Mouse (Mus musculus) lung, embryonic 15.5 days (tissue): ENCODE measurements around the gene Slc39a3. TPM values are rescaled to one million over a fixed set of nuclear protein-coding genes. Genes with fewer than 3 reads are reported as not detected.
A peak's percentile ranks its signal among the peaks of the same experiment; 100 is the strongest.
"Not testable (repeated sequence)": the region's sequence is repeated elsewhere in the genome, so short reads cannot be mapped to it uniquely, and the experiment has no call there.

Source experiments
- ATAC-seq: fragments of 200-750 bp; cut with Nextera tagmentation; 2 replicates; pipeline ENCODE4 v1.8.0; 2017; ENCODE audit warnings: moderate number of reproducible peaks, borderline replicate concordance; ENCODE audit not compliant: low FRiP score, low TSS enrichment; ENCODE audit errors: extremely low read depth
- H3K27ac ChIP-seq: fragments of 300-500 bp; sonication (generic); 2 replicates; pipeline ENCODE4 v1.5.1; 2015; ENCODE audit warnings: moderate library complexity, mild to moderate bottlenecking, inconsistent platforms
- H3K27me3 ChIP-seq: fragments of 300-500 bp; sonication (generic); 2 replicates; pipeline ENCODE4 v1.6.1; 2015; ENCODE audit warnings: inconsistent platforms
- H3K36me3 ChIP-seq: fragments of 300-500 bp; sonication (generic); 2 replicates; pipeline ENCODE4 v1.6.1; 2015; ENCODE audit warnings: inconsistent platforms
- H3K4me1 ChIP-seq: fragments of 300-500 bp; sonication (generic); 2 replicates; pipeline ENCODE4 v1.6.1; 2015; ENCODE audit warnings: inconsistent platforms
- H3K4me2 ChIP-seq: fragments of 300-500 bp; sonication (generic); 2 replicates; pipeline ENCODE4 v1.6.1; 2015; ENCODE audit warnings: inconsistent platforms, mild to moderate bottlenecking, moderate library complexity
- H3K4me3 ChIP-seq: fragments of 300-500 bp; sonication (generic); 2 replicates; pipeline ENCODE4 v1.5.1; 2015; ENCODE audit warnings: mild to moderate bottlenecking, inconsistent platforms
- H3K9ac ChIP-seq: fragments of 300-500 bp; sonication (generic); 2 replicates; pipeline ENCODE4 v1.6.1; 2015; ENCODE audit warnings: inconsistent platforms
- H3K9me3 ChIP-seq: fragments of 300-500 bp; sonication (generic); 2 replicates; pipeline ENCODE4 v1.6.1; 2016; ENCODE audit warnings: inconsistent platforms
- WGBS: fragments of 180-500 bp; shearing (Covaris S2); methylation state at CpG from one replicate; pipeline ENCODE4 v1.1.7; 2015; 5-methylcytosine and 5-hydroxymethylcytosine counted together
- polyA plus RNA-seq: library from polyadenylated mRNA; unstranded; fragments of >200 nt; fragmentation: Nextera tagmentation; extraction: Ambion mirVana; gene quantifications from 2 replicates; pipeline ENCODE4 v1.2.1, GENCODE M21; 2015

The Slc39a3 gene
- polyA plus RNA-seq, 1 experiment from 2014 or later: 20.5 TPM

DNA sequence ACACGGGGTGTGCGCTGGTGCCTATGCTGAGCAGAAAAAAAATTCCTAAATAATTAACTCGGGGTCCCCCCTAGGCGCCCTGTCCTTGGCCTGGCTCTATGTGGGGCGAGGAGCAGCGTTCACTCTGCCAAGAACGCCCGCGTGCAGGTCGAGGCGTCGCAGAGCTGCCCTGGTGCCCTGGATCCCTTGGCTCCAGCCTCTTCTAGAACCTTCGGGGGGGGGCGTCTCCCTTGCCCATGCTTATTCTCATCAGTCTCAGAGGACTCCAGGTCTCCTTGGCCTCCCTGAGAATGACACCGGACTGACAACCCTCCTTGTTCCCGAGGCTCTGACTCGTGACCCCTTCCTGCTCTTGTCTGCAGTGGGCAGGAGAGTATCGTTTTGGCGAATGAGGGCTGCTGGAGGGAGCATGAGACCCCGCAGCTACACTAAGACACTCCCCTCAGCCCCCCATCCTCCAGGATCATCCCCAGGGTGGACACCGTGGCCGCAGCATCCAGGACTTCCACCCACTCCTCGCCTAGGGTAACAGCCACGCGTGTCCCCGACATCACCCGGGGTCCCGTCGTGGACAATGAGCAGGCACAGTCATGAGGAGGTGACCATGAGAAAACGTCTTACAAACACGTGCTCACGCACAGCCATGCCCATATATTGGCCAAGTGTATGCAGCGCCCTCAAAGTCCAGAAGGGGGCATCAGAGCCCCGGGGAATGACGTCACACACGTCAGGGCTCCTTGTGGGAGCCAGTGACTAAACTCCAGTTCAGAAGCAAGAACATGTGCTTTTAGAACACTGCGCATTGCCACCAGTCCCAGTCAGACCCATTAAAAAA, 37.6 kb downstream of the Slc39a3 start:
- Histone ChIP-seq H3K27me3 (peaks cover 29% of the 10 kb centered on the region), H3K9me3 (no peaks in the 10 kb centered on the region), H3K36me3 (no peaks in the 10 kb centered on the region), H3K4me3 (no peak overlapping the region), H3K4me2 (peak overlapping the region; percentile 29; the same call in 1 of the 2 replicates), H3K27ac (no peak overlapping the region), H3K4me1 (peaks cover 12% of the 10 kb centered on the region), H3K9ac (no peak overlapping the region)
- ATAC-seq: peak; percentile 56
- 22% methylated on average over 37 of the region's 37 CpGs for WGBS

DNA sequence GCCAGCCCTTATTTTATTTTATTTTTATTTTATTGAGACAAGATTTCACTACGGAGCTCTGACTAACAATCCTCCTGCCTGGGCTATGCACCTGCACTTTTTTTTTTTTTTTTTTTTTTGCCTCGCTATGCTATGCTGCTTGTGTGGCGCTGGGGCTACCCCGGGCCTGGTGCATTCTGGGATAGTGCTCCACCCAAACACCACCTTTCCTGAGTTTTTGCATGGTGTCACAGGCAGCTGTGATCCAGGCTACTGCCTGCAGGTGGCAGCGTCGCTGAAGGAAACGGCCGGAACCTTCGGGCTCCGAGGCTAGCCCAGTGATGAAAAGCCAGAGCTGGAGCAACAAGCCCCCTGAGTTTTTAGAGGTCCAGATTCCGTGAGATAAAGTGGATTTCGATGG, 38.4 kb downstream of the Slc39a3 start:
- Histone ChIP-seq H3K4me3 (no peak overlapping the region), H3K9ac (no peak overlapping the region), H3K27me3 (peaks cover 32% of the 10 kb centered on the region), H3K4me2 (no peak overlapping the region), H3K4me1 (peaks cover 12% of the 10 kb centered on the region), H3K36me3 (no peaks in the 10 kb centered on the region), H3K9me3 (no peaks in the 10 kb centered on the region), H3K27ac (no peak overlapping the region)
- WGBS: 12% methylated on average over 12 of the region's 12 CpGs
- ATAC-seq: no peak

DNA sequence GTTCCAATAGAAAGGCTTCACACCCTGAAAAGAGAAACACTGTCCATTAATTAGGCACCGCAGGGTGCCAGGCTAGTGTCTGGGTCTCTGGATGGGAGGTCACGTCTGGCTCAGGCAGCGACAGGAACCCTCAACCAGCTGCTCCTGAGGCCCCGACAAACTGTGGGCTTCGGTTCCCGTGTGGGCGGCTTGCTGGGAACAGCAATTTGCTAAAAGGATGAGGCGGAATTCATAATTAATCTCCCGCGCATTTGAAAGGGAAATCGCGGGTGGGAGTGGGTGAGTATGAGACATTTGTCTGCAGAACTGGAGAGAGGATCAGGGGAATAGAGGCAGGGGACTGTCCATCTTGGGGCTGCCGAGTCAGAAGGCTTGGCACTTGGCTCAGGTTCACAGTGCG, 39.2 kb downstream of the Slc39a3 start:
- H3K4me1 ChIP-seq: peaks cover 12% of the 10 kb centered on the region
- 37% methylated on average over 14 of the region's 14 CpGs for WGBS
- H3K4me3 ChIP-seq: no peak overlapping the region
- H3K27ac ChIP-seq: no peak overlapping the region
- no peak for ATAC-seq
- peaks cover 32% of the 10 kb centered on the region for H3K27me3 ChIP-seq
- no peaks in the 10 kb centered on the region for H3K36me3 ChIP-seq
- H3K4me2 ChIP-seq: no peak overlapping the region
- no peaks in the 10 kb centered on the region for H3K9me3 ChIP-seq
- H3K9ac ChIP-seq: no peak overlapping the region

DNA sequence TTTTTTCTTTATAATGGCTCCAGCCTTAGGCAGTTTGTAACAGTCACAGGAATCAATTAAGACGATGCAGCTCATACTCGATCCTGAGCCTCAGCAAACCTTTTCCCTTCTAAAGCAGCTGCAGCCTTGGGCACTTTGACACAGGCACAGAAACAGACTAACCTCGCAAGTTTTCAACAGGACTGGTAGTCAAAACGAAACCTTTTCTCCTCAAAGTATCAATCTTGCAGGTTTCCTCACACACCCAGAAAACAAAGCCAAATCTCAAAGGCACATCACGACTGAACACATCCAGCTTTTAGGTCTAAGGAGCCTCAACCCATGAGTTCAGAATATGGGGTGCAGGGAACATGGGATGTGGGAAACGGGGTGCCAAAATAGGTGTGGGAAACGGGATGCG, 39.9 kb downstream of the Slc39a3 start:
- peaks cover 32% of the 10 kb centered on the region for H3K27me3 ChIP-seq

DNA sequence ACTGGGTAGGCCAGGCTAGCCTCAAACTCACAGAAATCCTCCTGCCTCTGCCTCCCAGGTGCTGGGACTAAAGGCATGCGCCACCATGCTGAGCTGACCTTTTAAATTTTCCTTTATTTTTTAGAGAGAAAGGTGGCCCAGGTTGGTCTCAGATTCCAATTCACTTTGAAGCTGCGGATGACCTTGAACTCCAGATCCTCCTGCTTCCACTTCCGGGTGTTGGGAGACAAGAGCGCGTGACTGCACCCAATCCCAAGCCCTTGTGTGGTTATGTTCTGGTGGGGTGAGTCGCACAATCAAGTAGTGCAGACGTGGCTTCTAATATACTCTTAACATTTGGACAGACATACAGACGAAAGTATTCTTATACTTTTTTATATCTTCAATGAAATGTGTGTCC, 40.7 kb downstream of the Slc39a3 start:
- H3K36me3 ChIP-seq: no peaks in the 10 kb centered on the region
- ATAC-seq: no peak

More for the DNA sequence above, 39.9 kb downstream of the Slc39a3 start:
- no peaks in the 10 kb centered on the region for H3K9me3 ChIP-seq
- no peak overlapping the region for H3K4me2 ChIP-seq
- H3K4me3 ChIP-seq: no peak overlapping the region
- peaks cover 12% of the 10 kb centered on the region for H3K4me1 ChIP-seq
- H3K9ac ChIP-seq: no peak overlapping the region
- 76% methylated on average over 8 of the region's 8 CpGs for WGBS
- no peak for ATAC-seq
- no peak overlapping the region for H3K27ac ChIP-seq
- no peaks in the 10 kb centered on the region for H3K36me3 ChIP-seq

DNA sequence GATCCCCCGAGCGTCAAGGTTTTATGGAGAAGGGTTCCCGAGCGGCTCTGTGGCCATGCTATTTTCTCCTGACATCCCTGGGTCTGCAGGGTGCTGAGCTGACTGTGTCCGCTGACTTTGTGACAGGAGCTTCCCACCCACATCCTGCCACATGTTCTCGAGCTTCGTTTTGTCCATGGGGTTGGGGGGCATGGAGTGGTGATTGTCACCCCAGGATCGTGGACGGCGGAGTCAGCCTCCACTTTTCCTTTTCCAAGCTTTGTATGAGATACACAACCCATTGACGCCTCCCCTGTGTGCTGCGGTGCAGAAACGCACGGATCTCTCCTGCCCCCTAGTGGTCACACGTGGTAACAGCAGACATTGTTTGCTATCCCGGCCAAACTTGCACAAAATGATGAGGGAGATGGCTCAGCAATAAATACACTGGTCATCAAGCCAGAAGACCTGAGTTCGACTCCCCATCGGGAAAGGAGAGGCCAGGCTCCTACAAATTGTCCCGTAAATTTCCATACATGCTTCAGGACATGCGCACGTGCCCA, 42.1 kb downstream of the Slc39a3 start:
- Histone ChIP-seq H3K4me3 (no peak overlapping the region), H3K27me3 (peaks cover 32% of the 10 kb centered on the region), H3K9ac (no peak overlapping the region), H3K4me2 (peak overlapping the region; percentile 37; the same call in 1 of the 2 replicates), H3K9me3 (no peaks in the 10 kb centered on the region), H3K4me1 (peaks cover 12% of the 10 kb centered on the region), H3K27ac (no peak overlapping the region), H3K36me3 (no peaks in the 10 kb centered on the region)
- 8% methylated on average over 21 of the region's 21 CpGs for WGBS
- 0 out of 2 replicates have a peak, but pooled peaks have one; percentile 17 for ATAC-seq

More for the DNA sequence above, 40.7 kb downstream of the Slc39a3 start:
- H3K27ac ChIP-seq: no peak overlapping the region
- H3K4me3 ChIP-seq: no peak overlapping the region
- H3K9me3 ChIP-seq: no peaks in the 10 kb centered on the region
- no peak overlapping the region for H3K9ac ChIP-seq
- H3K4me1 ChIP-seq: peaks cover 12% of the 10 kb centered on the region
- 92% methylated on average over 8 of the region's 8 CpGs for WGBS
- no peak overlapping the region for H3K4me2 ChIP-seq
- peaks cover 32% of the 10 kb centered on the region for H3K27me3 ChIP-seq

DNA sequence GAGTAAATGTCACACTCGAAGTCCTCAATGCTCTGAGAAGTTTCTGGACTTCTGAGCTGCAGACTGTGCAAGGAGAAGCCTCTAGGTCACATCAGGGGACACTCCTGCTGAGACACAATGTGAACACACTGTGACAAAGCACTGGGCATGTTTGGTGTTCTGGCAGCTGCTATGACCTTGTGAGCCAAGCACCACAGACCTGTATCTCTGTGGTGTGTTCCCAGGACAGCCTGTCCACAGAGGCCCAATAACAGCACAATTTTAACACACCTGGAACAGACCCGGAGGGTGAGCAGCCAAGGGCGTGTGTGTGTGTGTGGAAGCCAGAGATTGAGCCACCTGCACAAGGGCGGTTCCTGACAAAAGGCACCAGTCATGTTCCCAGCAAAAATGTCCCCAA, 42.6 kb downstream of the Slc39a3 start:
- no peak overlapping the region for H3K9ac ChIP-seq
- H3K4me3 ChIP-seq: no peak overlapping the region
- no peaks in the 10 kb centered on the region for H3K9me3 ChIP-seq
- H3K27ac ChIP-seq: no peak overlapping the region
- 57% methylated on average over 4 of the region's 4 CpGs for WGBS
- 0 out of 2 replicates have a peak overlapping the region, but pooled peaks have one; percentile 37 for H3K4me2 ChIP-seq
- peaks cover 31% of the 10 kb centered on the region for H3K27me3 ChIP-seq
- peaks cover 9% of the 10 kb centered on the region for H3K4me1 ChIP-seq
- no peak for ATAC-seq
- no peaks in the 10 kb centered on the region for H3K36me3 ChIP-seq

DNA sequence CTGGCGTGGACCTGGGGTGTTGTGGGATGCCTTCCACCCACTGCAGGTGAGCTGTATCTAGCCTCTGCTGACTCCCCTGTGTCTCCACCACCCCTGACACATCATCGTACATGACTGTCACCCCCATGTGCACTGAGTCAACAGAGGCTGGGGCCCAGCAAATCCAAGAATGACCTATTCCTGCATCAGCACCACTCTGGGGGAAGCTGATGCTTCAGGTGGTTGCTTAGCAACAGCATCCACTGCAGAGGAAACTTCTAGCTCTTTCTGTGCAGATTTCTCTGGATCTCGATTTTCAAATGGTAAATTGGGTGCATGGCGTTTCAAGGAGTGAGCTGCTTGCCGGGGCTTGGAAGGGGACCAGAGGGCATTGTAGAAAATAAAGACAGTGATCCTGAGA, 44.0 kb downstream of the Slc39a3 start:
- Histone ChIP-seq H3K9ac (no peak overlapping the region), H3K9me3 (no peaks in the 10 kb centered on the region), H3K27me3 (peaks cover 28% of the 10 kb centered on the region), H3K27ac (no peak overlapping the region), H3K4me3 (no peak overlapping the region), H3K4me2 (no peak overlapping the region), H3K4me1 (peaks cover 3% of the 10 kb centered on the region), H3K36me3 (no peaks in the 10 kb centered on the region)
- ATAC-seq: no peak
- 62% methylated on average over 5 of the region's 5 CpGs for WGBS

DNA sequence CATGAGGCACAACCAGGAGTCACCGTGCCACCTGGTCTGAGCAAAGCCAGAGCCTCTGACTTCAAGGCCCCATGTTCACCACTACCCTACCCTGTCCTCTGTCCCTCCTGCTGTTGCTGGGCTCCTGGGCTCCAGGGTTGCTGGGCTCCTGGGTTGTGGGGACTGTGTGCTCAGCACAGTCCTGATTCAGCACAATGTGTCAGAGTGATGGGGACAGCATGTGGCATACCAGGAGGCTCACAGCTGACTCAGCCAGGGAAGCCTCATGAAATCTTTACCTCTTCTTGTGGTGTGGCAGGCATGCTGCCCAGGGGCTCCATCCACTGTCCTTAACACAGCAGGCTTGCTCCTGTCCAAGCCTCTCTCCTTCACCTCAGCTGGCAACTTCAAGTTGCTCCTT, 45.3 kb downstream of the Slc39a3 start:
- peaks cover 10% of the 10 kb centered on the region for H3K4me1 ChIP-seq
- H3K4me2 ChIP-seq: no peak overlapping the region
- 64% methylated on average over 1 of the region's 1 CpGs for WGBS
- H3K36me3 ChIP-seq: no peaks in the 10 kb centered on the region
- H3K9me3 ChIP-seq: no peaks in the 10 kb centered on the region
- H3K4me3 ChIP-seq: no peak overlapping the region
- H3K27ac ChIP-seq: no peak overlapping the region
- no peak overlapping the region for H3K9ac ChIP-seq
- peaks cover 21% of the 10 kb centered on the region for H3K27me3 ChIP-seq
- no peak for ATAC-seq

DNA sequence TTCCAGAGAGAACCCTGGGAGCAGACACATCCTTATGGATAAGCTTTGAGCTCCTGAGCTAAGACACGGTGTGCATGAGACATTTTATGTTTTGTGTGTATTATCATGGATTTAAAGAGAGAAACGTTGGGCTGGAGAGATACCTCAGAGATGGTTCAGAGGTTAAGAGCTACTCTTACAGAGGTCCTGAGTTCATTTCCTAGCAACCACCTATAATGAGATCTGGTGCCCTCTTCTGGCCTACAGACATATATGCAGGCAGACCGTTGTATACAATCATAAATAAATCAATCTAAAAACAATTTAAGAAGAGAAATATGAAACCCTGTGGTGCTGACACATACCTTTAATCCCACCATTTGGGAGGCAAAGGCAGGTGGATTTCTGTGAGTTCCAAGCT, 46.2 kb downstream of the Slc39a3 start:
- Histone ChIP-seq H3K9ac (no peak overlapping the region), H3K27ac (no peak overlapping the region), H3K27me3 (peaks cover 27% of the 10 kb centered on the region), H3K9me3 (no peaks in the 10 kb centered on the region), H3K4me2 (no peak overlapping the region), H3K36me3 (no peaks in the 10 kb centered on the region), H3K4me3 (no peak overlapping the region), H3K4me1 (peaks cover 14% of the 10 kb centered on the region)
- WGBS: 11% methylated on average over 3 of the region's 3 CpGs
- ATAC-seq: no peak

DNA sequence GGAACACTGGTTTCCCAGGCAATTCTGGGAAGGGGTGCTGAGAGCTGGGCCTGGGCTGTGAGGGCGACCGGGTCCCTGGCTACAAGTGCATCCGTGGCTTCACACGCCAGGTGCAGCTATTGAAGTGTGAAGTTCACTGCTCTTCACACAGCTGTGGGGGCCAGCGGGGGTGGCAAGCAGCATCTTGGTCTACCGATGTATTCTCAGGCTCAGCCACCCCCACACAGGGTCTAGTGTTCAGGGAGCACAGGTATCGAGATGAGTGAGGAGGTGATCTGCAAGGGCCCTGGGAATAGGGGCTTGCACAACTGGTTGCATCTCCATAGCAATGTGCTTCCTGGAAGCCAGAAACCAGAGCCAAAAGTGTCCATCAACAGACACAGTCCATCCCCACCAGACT, 46.8 kb downstream of the Slc39a3 start:
- no peak overlapping the region for H3K27ac ChIP-seq
- WGBS: 58% methylated on average over 7 of the region's 7 CpGs
- no peak for ATAC-seq
- H3K9me3 ChIP-seq: no peaks in the 10 kb centered on the region
- peaks cover 33% of the 10 kb centered on the region for H3K27me3 ChIP-seq
- H3K4me2 ChIP-seq: no peak overlapping the region
- H3K9ac ChIP-seq: no peak overlapping the region
- peaks cover 19% of the 10 kb centered on the region for H3K4me1 ChIP-seq
- H3K36me3 ChIP-seq: no peaks in the 10 kb centered on the region
- H3K4me3 ChIP-seq: no peak overlapping the region

DNA sequence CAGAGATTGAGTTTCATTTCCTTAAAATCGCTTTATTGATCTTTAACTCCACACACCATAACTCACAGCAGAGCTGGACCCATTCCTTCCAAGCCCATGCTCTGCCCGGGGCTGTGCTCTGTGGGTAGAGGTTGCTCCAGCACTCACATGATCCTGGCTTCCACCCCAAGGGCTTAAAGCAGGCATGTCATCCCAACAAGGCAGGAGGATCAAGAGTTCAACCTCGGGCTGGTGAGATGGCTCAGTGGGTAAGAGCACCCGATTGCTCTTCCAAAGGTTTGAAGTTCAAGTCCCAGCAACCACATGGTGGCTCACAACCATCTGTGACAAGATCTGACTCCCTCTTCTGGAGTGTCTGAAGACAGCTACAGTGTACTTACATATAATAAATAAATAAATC, 47.4 kb downstream of the Slc39a3 start:
- ATAC-seq: not testable (repeated sequence)

More for the DNA sequence above, 47.4 kb downstream of the Slc39a3 start:
- H3K36me3 ChIP-seq, H3K9me3 ChIP-seq, H3K9ac ChIP-seq, H3K27ac ChIP-seq, H3K4me3 ChIP-seq, H3K4me2 ChIP-seq: not testable (repeated sequence)
- H3K4me1 ChIP-seq: peaks cover 21% of the 10 kb centered on the region
- 41% methylated on average over 4 of the region's 4 CpGs for WGBS
- H3K27me3 ChIP-seq: peaks cover 37% of the 10 kb centered on the region
